Mouse (Mus musculus) olfactory bulb, adult 2 months (tissue): ENCODE data around the gene Rsbn1l. TPM values are rescaled to one million over a fixed set of nuclear protein-coding genes. Genes with fewer than 3 reads are reported as not detected.

ENCODE experiments used
- H3K27ac ChIP-seq: fragments of 200-500 bp; 2 replicates; pipeline ENCODE4 v1.5.1; 2012; ENCODE audit warnings: low read depth, low read length; ENCODE audit not compliant: insufficient read depth
- H3K4me1 ChIP-seq: fragments of 200-500 bp; 2 replicates; pipeline ENCODE4 v1.6.1; 2012; ENCODE audit warnings: low read length; ENCODE audit not compliant: control insufficient read depth, insufficient read depth
- H3K4me3 ChIP-seq: fragments of 200-500 bp; 2 replicates; pipeline ENCODE4 v1.5.1; 2012; ENCODE audit warnings: mild to moderate bottlenecking, low read depth, low read length, moderate library complexity; ENCODE audit not compliant: insufficient read depth
- CTCF ChIP-seq: fragments of 200-500 bp; IDR thresholded peaks from 2 replicates; pipeline ENCODE4 v1.5.1; 2012; ENCODE audit warnings: low read depth, mild to moderate bottlenecking, low read length, moderate library complexity; ENCODE audit not compliant: insufficient read depth
- POLR2A ChIP-seq: fragments of 200-500 bp; IDR thresholded peaks from 2 replicates; pipeline ENCODE4 v1.6.1; 2012; ENCODE audit warnings: mild to moderate bottlenecking, low read depth, low read length, moderate library complexity; ENCODE audit not compliant: insufficient read depth
- WGBS: fragments of 180-500 bp; shearing (Covaris S2); methylation state at CpG from one replicate; pipeline ENCODE4 v1.1.7; 2018; 5-methylcytosine and 5-hydroxymethylcytosine counted together
- polyA plus RNA-seq: library from polyadenylated mRNA; stranded (reverse); fragments of >200 nt; gene quantifications from 2 replicates; pipeline ENCODE4 v1.2.4, GENCODE M21; 2012; ENCODE audit warnings: low replicate concordance; ENCODE audit not compliant: missing spikeins, insufficient read depth, insufficient read length

Rsbn1l gene
- polyA plus RNA-seq, 1 experiment: not detected

DNA sequence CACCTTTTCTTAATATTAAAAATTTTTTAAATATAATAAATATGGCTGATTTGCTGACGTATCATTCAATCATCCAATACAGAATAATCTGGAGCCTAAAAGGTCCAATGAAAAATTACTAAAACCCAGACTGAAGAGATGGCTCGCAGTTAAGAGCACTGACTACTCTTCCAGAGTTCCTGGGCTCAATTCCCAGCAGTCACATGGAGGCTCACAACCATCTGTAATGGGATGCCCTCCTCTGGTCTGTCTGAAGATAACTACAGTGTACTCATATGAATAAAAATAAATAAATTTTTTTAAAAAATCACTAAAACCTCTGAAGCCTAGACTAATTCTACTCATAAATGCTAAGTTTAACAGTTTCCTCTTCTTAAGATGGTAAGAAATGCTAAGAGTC lies 94.3 kb downstream of the Rsbn1l start:
- Histone ChIP-seq H3K4me1 (no peaks in the 10 kb centered on the region), H3K27ac (no peak overlapping the region), H3K4me3 (no peak overlapping the region)
- TF ChIP-seq CTCF (no peak), POLR2A (no peak)
- WGBS: 89% methylated on average over 2 of the region's 2 CpGs

DNA sequence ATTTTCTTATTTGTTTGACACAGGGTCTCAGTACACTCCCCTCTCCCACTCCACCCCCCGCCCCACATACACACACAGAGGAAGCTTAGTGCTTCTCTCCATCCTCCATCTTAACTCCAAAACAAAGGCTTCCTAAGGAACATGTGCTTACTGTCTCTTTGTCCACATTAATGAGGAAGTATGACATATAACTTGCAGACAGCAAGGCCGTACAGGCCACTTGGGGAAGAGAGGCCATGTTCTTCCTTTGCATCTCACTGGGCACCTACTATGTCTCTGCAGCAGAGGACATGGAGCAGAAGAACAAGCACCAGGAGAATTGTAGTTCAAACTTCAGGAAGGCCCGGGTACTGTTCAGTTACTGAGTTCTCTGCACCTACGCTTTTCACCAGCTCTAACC lies 95.6 kb downstream of the Rsbn1l start:
- no peak overlapping the region for H3K27ac ChIP-seq
- no peak overlapping the region for H3K4me3 ChIP-seq
- WGBS: 93% methylated on average over 4 of the region's 4 CpGs
- no peaks in the 10 kb centered on the region for H3K4me1 ChIP-seq
- no peak for TF ChIP-seq CTCF
- no peak for TF ChIP-seq POLR2A

DNA sequence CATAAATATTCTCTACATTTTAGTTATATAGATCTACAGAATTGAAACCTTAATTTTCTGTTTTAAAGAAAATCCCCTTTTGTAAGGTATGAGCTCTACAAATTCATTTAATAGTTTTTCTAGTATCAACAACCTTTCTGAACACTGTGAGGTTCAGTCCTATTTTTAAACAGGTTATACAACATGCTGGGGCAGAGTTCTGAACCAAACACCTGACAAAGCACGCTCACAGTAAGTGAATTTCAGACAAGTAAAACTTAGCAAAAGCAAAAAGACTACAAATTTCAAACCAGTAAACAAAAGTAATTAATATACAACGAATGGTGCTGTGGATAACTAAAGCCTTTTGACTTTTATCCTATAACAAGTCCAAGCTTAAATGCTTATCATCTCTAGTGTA lies 97.8 kb downstream of the Rsbn1l start:
- no peak for TF ChIP-seq POLR2A
- Histone ChIP-seq H3K4me1 (no peaks in the 10 kb centered on the region), H3K27ac (no peak overlapping the region), H3K4me3 (no peak overlapping the region)
- 84% methylated on average over 2 of the region's 2 CpGs for WGBS

DNA sequence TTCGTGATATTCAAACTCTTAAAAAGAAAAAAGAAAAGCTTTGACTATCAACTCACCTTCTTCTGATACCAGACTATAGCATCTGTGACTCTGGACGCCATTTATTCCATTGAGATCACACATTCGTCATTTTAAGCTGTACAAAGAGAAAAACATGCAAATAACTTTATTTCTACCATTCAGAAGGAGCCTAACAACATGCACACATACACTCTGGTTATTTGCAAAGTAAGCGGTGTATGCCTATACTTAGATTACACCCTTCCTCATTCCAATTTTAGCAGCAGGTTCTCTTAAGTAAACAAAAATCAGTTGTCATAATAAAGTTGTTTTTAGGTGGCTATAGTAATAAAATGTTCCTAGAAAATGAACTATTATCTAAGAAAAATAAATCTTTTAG lies 101.1 kb downstream of the Rsbn1l start:
- WGBS: 85% methylated on average over 4 of the region's 4 CpGs
- Histone ChIP-seq H3K27ac (no peak overlapping the region), H3K4me3 (no peak overlapping the region), H3K4me1 (no peaks in the 10 kb centered on the region)
- TF ChIP-seq POLR2A (no peak), CTCF (no peak)

DNA sequence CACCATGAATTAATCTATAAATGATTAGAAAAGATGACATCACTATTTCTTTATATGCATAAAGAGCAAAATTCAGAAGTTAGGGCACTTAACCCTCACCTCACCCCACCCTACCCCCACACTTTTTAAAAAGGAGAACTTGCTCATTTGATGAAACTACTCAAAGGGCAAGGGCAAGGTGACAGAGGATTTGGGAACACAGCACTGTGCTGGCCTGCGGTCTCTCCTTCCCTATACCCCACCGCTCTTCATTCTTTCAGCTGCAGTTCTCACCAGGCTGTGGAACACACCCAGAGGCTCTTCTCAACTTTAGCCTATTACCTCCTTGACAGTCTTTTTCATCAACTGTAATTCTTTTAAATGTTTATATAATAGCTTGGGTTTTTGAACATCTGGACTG lies 109.2 kb downstream of the Rsbn1l start:
- no peak for TF ChIP-seq CTCF
- no peak for TF ChIP-seq POLR2A
- Histone ChIP-seq H3K27ac (no peak overlapping the region), H3K4me3 (no peak overlapping the region), H3K4me1 (peaks cover 4% of the 10 kb centered on the region)
- 96% methylated on average over 2 of the region's 2 CpGs for WGBS

DNA sequence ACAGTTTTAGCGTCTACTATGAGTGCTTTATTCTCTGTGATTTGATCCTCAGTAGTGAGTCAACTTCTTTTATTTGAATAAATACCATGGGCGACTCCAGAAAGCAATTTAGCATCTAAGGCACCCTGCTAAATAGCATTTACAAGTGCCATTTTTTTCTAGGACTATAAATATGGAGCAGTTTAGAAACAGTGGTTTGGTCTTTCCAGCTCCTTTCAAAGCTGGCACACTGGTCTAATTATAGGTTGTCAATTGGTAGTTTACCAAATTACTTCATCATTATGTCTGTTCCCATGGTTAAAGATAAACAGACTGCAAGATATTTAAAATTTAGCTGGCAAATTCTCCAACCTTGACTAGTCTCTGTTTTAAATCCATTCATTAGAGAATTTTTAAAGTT lies 112.4 kb downstream of the Rsbn1l start:
- H3K4me3 ChIP-seq: no peak overlapping the region
- no peak overlapping the region for H3K27ac ChIP-seq
- H3K4me1 ChIP-seq: peaks cover 4% of the 10 kb centered on the region
- WGBS: 20% methylated on average over 2 of the region's 2 CpGs
- TF ChIP-seq POLR2A: no peak
- TF ChIP-seq CTCF: no peak

DNA sequence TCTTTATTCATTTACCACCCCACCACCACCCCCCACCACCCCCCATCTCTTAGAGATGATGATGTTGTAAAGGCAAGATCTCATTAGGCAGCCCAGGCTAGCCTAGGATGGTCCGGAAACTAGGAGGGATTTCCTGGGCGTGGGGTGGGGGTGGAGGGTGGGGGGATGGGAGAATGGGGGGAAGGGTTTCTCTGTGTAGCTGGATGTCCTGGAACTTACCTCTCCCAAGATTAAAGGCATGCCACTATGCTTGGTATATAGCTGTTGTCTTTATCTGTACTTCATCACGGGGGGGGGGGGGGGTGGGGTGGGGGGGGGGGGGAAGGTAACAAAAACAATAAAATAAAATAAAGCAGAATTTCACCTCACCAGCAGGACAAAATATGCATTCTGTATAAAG lies 112.8 kb downstream of the Rsbn1l start:
- TF ChIP-seq CTCF: no peak
- TF ChIP-seq POLR2A: no peak
- no peak overlapping the region for H3K4me3 ChIP-seq
- H3K4me1 ChIP-seq: peaks cover 4% of the 10 kb centered on the region
- 21% methylated on average over 2 of the region's 3 CpGs for WGBS
- H3K27ac ChIP-seq: no peak overlapping the region

Other genes starting within 250 kb of the Rsbn1l start
- not detected in 2 replicates for gene Phtf2, start 74.3 kb downstream of the Rsbn1l start, polyA plus RNA-seq
- not detected in 2 replicates for gene Tmem60, start 74.2 kb downstream of the Rsbn1l start, polyA plus RNA-seq
- gene Ptpn12, start 99.5 kb upstream of the Rsbn1l start, polyA plus RNA-seq: not detected in 2 replicates
- gene Gsap, start 229.9 kb upstream of the Rsbn1l start, polyA plus RNA-seq: not detected in 2 replicates